Mouse (Mus musculus): ENCODE measurements around the gene Elovl7.

DNA sequence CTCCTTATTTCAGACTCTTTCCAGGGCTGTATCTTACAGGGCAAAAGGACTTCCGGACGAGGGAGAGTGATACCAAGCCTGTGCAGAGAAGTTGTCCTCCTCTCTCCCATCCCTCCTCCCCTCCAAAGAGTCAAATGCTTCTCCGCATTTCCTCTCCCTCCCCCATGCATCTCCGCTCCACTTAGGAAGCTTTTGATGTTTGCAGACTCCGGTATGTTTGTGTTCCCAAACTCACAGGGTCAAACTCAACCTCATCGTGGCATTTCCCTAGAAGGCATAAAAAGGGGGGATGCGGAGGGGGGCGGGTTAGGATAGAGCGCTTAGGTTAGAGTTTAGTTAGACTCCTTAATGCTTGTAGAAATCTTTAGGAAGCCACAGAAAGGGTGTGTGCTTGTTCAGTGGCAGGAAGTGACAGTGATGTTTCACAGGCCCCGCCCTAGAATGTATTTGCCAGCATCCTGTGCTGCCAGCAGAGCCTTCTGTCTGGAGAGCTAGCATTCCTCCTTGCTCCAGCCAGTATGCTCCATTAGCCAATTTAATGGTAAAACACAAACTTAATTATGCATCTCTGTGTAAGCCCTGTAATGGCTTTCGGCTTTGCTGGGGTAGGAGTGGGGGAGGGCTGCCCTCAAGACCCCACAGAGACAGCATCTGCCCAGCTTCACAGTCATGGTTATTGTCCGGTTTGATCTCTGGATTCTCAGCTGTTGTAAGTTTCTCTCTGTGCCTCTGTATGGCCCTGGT lies 83.3 kb downstream of the Elovl7 start:
- TF ChIP-seq CTCF (IDR thresholded peaks at IDR 0.05; ENCODE audit: insufficient read depth, low read depth, low read length) (no peak), POLR2A (IDR thresholded peaks at IDR 0.05; ENCODE audit: insufficient read depth, low read depth, low read length) (no peak)

All from olfactory bulb, adult 2 months (tissue).